Mouse (Mus musculus): Measurements from ENCODE around the gene Slc25a16.
"Not testable (repeated sequence)": the region's sequence is repeated elsewhere in the genome, so short reads cannot be mapped to it uniquely, and the experiment has no call there.

Gene Slc25a16

DNA sequence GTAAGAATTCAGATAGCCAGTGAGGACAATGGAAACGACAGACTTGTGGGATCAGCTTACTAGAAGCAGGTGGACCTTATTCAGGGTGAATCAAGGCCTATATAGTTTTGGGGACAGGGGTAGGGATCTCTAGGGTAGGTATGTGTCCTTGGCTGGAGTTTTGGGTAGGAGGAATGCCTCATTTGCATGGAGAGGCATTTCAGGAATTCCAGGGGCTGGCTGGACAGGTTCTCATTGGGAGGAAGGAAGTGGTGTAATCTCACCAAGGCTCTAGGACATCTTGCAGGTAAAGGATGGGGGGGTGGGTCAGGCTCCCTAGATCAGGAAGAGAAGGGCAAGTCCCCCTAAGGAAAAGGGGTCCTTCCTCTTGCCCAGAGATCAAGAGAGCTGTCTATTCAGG is 17.6 kb upstream of the Slc25a16 start:
- DNase-seq (ENCODE audit: low spot score) = no peak

DNA sequence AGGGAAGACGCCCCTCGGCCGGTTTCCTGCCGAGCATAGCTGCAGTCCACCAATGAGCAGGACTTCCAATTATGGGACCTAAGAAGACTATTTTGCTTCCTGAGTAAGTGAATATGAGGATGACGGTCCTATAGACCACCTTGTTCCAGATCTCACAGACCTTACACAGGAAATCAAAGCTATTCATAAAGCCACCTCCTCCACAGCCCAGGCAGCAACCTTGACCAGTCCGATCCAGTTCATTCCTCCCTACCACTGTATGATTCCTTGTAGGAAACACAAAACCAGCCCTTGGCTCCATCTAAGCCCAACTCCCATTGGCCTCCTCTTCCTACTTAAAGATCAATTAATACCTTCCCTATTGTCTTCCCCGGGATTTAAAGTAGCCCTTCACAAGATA is 14.1 kb upstream of the Slc25a16 start:
- DNase-seq (ENCODE audit: low spot score) = no peak

DNA sequence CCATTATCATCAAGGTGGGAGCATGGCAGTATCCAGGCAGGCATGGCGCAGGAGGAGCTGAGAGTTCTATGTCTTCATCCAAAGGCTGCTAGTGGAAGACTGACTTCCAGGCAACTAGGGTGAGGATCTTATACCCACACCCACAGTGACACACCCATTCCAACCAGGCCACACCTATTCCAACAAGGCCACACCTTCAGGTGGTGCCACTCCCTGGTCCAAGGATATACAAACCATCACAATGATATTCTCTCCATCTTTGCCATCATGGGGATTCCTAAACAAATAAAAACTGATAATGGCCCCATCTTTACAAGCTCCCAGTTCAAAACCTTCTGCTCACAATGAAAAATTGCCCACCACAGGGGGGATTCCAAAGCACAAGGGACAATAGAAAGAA is 11.5 kb upstream of the Slc25a16 start, which contains the start of gene Tet1:
TSS of gene Tet1 (minus strand) at position 101 of the 400 bp plus-strand sequence.
- not testable (repeated sequence) for DNase-seq (ENCODE audit: low spot score)

DNA sequence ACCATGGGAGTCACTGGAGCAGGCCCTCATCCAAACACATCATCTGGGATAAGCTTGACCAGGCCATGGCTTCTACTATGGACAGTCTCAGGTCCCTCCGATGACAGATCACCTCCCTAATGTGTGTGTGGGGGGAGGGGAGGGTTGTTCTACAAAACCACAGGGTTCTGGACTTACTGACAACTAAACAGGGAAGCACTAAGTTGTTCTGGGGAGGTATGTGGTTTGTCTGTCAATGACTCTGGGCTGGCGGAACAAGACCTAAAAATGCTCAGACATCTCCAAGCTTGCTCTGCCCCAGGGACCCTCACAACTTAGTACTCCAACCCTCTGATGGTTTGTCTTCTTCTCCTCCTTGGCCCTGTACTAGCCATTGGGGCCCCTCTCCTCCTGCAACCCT is 9.3 kb upstream of the Slc25a16 start:
- DNase-seq (ENCODE audit: low spot score) = no peak

DNA sequence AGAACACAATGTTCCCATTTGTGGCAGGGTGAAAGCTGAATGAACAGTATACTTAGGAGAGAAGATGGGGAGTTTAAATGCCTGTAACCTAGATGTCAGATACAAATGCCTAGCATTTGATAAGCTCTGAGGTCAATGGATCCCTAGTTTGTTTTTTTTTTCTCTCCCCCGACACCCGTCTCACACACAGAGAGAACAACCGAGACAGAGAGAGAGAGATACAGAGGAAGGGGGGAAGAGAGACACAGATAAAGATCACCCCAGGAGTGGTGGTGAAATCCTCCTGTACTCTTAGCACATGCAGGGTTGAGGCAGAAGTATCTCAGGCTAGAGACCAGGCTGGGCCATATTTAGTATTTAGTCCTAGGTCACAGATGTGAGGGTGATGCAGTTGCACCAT is 1.4 kb upstream of the Slc25a16 start:
- no peak for DNase-seq (ENCODE audit: low spot score)

DNA sequence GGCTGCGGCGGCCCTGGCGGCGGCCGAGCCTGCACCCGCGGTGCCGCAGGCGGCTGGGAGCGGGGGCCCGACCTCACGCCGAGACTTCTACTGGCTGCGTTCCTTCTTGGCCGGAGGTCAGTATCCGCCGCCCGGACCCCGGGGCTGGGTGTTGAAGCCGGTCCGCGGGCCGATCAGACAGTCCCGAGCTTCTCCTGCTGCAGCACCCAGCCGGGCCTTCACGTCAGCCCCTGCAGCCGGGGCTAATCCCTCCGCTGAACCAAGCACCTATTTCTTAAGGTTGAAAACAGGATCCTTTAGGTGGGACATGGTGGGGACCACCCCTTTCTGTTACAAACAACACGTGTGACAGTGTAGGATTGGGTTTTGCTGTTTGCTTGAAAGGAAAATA is 328 bp downstream of the Slc25a16 start:
- no peak for DNase-seq (ENCODE audit: low spot score)

DNA sequence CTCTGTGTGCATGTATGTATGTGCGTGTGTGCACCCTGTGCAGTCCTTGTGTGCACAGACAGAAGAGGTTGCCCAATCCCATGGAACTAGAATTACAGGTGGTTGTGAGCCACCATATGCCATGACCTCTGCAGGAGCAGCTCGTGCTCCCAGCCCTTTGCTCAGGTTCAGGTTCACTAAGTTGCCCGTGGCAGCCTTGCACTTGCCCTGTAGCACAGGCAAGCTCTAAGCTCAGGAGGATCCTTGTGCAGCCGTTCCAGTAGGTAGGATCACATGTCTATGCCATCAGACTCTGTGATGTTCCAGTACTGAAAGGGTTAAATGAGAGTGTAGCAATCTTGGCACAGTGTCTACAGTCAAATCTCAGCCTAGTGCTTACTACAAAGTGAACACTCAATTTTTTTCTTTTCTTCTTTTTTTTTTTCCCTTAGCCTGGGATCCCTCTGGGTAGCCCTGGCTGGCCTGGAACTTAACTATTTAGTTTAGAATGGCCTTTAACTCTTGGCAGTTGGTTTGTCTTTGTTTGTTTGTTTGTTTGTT is 3.7 kb downstream of the Slc25a16 start:
- no peak for DNase-seq (ENCODE audit: low spot score)

DNA sequence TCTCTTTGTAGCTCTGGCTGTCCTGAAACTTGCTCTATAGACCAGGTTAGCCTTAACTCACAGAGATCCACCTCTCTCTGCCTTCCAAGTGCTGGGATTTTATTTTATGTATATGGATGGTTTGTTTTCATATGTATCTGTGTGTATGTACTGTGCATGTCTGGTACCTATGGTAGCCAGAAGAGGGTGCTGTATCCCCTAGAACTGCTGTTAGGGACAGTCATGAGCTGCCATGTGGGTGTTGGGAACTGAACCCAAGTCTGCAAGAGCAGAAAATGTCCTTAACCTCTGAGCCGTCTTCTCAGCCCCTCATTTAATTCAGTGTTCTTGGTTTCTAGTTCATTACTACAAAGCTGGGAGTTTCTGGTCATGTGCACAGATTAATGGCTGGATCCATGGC is 11.9 kb downstream of the Slc25a16 start:
- DNase-seq (ENCODE audit: low spot score) = no peak

DNA sequence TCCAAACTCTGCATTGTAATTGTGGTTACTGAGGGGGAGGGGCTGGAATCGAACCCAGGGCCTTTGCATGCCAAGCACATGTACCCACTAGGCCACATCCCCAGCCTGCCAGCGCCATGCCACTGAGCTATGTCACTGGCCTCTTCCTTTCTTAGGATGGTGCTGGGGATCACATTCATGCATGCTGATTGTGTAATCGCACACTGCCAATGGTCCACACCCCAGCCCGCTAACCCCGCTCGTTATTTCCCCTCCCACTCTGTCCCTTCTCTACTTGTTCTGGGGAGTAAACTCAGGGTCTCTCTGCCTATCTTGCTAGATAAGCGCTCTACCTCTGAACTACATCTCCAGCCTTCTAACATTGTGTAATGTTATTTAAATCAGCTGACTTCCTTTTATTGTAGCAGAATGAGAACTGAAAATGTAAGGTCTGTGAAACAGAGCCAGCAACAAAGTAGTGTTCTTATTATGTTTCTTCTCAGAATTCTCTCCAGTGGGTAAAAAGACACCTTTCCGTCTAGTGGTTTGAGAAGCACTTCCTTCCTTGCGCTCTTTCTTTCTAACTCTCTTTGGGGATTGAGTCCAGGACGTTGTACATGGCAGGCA is 24.6 kb downstream of the Slc25a16 start:
- DNase-seq (ENCODE audit: low spot score) = no peak

DNA sequence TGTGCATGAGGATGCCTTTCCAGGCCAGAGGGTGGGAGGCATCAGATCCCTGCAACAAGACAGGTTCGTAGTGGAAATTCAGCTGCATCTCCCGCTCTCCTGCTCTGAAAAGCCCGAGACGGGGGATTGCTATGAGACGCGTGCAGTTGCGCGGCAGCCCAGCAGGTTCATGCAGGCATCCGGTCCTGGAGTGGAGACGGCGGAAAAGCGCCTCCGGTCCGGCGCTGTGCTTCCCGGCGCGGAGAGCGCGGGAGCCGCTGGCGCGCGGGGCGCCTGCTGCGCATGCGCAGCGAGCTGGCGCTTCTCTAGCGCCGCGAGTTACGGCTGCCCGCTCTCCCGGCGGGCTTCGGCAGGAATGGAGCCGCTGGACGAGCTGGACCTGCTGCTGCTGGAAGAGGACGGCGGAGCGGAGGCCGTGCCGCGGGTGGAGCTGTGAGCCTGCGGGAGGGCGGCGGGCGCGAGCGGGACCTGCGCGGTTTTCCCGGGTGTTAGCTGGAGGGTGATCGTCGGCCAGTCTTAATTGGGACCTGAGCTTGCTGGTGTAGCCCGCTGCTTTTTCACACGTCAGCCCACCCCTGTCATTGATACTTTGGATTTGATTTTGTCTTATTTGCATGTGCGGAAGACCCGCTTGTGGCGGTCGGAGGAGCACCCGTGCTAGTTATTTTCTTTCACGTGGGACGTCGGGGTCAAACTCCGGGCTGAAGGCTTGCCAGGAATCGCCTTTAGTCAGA is 26.5 kb downstream of the Slc25a16 start, which contains the start of gene Dna2:
TSS of gene Dna2 (plus strand) at position 289 of the 734 bp plus-strand sequence.
- peak; percentile 73 for DNase-seq (ENCODE audit: low spot score)

DNA sequence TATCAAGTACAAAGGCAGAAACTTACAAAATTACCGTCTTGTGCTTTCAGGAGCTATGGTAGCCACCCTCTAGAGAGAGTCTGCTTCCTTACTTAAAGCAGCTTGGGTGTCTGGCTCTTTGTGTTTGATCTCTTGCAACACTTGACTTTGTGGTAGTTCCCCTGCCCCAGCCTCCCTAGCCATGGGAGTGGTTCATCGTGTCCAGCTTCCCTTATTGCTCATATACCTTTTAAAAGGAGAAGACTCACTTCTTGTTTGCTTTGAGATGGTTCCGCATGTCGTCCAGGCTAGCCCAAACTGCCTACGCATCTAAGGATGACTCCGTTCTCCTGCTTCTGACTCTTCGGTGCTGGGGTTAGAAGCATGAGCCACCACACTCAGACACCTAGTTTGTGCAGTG is 28.1 kb downstream of the Slc25a16 start:
- no peak for DNase-seq (ENCODE audit: low spot score)

DNA sequence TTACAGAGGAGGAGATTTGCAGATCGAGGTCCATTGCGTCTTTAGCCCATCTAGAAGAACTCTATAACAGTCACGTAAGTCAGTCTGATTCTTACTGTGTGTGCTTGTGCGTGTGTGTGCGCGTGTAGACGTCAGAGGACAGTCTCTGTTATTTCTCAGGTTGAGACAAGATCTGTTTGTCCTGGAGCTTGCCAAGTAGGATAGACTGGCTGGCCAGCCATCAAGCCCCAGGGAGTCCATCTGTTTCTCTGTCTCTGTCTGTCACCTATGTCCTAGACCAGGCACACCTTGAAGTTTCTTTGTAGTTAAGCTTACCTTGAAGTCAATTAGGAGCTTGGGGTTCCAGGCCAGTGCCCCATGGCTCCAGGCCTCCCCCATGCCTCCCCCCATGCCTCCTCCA is 43.5 kb downstream of the Slc25a16 start:
- DNase-seq (ENCODE audit: low spot score) = no peak

DNA sequence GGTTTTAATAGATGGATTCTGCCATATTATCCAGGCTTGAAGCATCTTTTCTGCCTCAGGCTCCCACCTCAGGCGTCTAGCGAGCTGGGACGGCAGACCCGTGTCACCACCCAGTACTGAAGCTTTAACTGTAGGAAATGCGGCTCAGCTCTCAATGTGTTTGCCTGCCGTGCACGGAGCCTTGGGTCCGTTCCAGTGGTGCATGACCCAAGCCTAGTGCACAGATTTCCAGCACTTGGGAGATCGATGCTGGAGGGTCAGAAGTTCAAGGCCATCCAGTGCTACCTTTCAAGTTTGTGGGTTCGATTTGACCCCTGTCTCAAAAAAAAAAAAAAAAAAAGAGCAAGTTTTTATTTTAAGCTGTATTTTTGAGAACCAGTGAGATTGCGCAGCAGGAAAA is 45.4 kb downstream of the Slc25a16 start:
- DNase-seq (ENCODE audit: low spot score) = no peak

DNA sequence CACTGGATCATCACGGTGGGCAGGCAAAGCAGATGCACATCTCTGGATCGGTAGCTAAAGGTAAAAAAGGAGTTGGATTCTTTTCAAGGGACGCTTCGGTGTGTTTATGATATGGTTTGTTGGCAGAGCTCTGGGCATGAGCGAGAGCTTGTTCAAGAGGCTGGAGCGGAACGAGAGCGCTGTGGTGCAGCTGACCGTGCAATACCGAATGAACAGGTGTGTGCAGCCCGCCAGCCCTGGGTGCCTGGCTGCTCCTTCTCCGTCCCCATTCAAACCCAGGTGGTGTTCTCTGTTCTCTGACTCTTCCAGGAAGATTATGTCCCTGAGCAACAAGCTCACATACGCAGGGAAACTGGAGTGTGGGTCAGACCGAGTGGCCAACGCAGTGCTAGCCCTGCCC is 45.9 kb downstream of the Slc25a16 start:
- DNase-seq (ENCODE audit: low spot score) = no peak

DNA sequence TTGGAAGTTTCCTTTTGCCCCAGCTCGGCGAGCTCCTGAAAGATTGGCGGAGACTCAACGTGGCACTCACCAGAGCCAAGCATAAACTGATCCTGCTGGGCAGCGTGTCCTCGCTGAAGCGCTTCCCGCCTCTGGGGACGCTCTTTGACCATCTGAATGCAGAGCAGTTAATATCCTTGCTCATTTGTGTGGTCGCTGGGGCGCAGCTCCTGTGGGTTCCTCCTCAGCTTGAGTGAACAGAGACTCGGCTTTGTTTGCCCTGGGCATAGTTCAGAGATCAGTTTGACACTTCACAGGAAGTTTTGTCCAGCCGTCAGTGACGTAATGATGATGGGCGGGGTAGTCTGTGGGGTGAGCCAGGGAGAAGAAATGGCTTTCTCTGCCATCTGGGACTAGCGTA is 51.4 kb downstream of the Slc25a16 start:
- DNase-seq (ENCODE audit: low spot score) = no peak

DNA sequence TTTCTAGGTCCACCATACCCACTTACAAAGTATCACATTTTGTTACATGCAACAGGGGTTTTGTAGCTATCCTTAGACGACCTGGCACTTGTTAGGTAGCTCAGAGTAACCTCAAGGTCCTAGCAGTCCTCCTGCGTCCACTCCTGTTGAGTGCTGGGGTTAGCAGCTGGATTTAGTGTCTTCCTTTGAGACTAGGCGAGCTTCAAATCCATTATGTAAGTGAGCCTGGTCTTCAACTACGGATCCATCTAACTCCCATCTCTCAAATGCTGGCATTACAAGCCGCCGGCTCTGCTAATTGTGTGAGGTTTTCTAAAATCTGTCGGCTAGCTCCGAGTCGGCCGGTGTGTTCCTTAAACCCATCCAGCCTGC is 59.2 kb downstream of the Slc25a16 start:
- no peak for DNase-seq (ENCODE audit: low spot score)

DNA sequence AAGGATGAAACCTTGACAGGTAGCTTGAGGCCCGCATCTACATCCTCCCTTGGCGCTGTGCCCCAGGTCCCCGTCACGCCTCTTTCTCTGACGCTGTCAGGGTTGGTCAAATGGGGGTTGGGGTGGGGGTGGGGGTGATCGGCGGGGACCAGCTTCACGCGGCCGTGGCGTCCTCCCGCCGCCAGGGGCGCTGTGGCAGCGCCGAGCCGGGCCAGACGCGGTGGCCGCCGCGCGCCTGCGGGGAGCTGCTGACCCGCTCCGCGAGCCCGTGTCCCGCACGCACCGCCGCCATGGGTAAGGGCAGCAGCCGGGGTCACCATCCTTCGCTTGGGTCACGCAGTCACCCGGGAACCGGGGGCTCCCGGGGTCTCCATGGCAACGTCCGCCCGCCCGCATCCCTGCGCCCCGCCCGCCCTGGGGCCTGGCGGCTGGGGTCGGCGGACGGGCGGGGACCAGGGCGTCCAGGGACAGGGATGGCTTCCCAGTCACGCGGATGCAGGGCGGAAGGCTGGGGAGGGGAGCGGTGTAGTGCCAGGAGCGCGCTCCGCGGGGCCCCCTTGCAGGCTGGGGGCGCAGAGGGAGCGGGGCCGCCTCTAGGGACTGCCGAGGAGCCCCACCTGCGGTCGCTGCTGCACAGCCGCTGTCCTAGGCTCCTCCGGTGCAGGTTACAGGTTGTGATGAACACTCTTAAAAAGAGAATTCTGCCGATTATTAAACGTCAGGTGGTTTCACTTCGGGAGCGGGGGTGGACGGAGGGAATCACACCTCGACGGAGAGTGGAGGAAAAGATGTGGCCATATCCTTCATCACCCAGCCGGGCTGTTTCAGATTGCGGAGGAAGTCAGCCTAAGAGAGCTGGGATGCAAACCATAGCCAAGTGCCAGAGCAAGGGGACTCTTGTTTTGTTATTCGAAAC is 59.9 kb downstream of the Slc25a16 start, which contains the start of gene Rufy2:
TSS of gene Rufy2 (plus strand) at position 185 of the 916 bp plus-strand sequence.
- peak; percentile 88 for DNase-seq (ENCODE audit: low spot score)

DNA sequence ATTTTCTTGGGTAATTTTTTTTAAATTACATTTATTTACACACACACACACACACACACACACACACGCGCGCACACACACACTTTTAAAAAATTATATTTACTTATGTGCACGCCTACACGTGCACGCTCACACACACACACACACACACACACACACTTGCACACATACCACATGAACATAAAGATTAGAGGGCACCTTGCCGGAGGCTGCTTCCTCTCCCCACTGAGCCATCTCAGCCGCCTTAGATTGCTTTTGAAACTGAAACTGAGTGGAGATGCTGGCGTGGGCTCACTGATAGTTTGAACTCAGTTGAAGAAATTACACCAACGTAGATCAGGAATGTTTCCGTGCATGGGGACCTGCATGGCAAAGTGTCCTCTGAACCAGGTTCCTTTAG is 63.6 kb downstream of the Slc25a16 start:
- peak; percentile 77 for DNase-seq (ENCODE audit: low spot score)

DNA sequence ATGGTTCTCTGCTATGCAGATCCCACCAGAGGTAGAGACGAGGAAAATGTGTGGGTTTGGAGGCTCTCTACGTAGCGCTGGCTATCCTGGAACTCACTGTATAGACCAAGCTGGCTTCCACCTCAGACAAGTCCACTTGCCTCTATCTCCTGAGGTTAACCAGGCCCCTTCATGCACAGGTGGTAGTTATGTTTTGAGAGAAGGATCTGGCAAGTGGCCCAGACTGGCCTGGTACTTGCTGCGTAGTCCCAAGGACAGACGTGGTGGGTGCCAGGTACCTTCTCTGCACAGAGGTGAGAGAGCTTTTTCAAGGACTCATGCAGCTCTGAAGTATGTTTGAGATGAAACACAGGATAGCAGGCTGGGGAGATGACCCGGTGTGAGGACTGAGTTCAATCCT is 64.1 kb downstream of the Slc25a16 start:
- no peak for DNase-seq (ENCODE audit: low spot score)

DNA sequence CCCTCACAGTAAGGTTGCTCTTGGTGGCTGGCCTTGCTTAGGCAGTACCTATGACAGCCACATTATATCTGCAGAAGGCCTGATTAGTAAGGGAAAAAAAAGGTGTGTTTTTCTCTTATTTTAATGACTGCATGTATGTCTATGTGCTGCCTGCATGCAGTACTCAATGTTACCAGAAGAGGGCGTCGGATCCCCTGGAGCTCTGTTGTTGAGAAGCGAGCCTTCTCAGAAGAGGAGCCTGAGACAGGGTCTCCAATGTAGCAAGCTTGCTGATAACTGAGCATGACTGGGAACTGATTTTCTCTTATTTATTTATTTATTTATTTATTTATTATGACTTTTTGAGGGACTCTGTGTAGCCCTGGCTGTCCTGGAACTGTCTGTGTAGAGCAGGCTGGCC is 66.9 kb downstream of the Slc25a16 start:
- DNase-seq (ENCODE audit: low spot score) = peak; percentile 46

DNA sequence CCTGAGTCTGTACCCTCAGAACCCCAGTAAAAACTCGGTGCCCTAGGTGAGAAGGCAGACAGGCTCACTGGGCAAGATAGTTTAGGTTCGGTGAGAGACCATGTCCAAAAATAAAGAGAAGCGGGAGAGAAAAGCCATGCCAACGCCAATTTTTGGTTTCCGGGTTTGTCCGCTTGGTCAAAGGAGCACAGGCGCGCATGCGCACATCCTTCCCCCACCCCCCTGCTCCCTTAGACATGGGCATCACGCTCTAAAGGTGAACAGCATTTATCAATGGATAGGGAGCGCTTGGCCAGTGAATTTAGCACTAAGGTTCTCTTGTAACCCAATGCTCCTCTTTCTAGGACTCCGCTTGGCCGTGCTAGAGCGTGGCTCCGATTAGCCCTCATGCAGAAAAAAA is 70.2 kb downstream of the Slc25a16 start:
- no peak for DNase-seq (ENCODE audit: low spot score)

DNA sequence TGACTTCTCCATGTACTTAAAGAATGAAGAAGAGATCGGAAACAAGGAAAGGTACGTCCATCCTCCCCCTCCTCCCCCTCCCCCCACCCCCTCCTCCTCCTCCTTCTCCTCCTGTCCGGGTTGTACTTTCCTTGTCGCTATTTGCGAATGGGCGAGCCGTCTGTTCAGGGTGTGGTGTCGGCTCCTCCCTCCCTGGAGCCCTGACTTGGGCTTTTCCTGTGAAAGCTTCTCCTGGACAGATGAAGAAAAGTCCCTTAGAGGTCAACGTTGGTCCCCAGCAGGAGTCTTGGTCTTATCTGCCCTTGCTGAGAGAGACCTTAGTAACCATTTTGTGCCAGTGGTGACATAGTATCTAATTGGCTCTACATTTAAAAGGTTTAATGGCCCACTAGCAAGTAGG is 73.6 kb downstream of the Slc25a16 start:
- no peak for DNase-seq (ENCODE audit: low spot score)
